Mouse (Mus musculus) brown adipose tissue, adult 24 weeks (tissue): ENCODE measurements around the gene Ctps2. TPM values are rescaled to one million over a fixed set of nuclear protein-coding genes. Genes with fewer than 3 reads are reported as not detected.

Experiments
- H3K27ac ChIP-seq: fragments of 200-500 bp; replicated peaks from 2 replicates; pipeline ENCODE4 v1.5.1; 2012; ENCODE audit warnings: low read depth, mild to moderate bottlenecking, low read length
- H3K4me1 ChIP-seq: fragments of 200-500 bp; 2 replicates; pipeline ENCODE4 v1.6.1; 2012; ENCODE audit warnings: low read length, mixed read lengths; ENCODE audit not compliant: control insufficient read depth, insufficient read depth, insufficient read length
- H3K4me3 ChIP-seq: fragments of 200-500 bp; 2 replicates; pipeline ENCODE4 v1.5.1; 2012; ENCODE audit warnings: low read depth, mild to moderate bottlenecking, low read length, moderate library complexity; ENCODE audit not compliant: insufficient read depth
- polyA plus RNA-seq: library from polyadenylated mRNA; stranded (reverse); fragments of >200 nt; gene quantifications from 2 replicates; pipeline ENCODE4 v1.2.4, GENCODE M21; 2012; ENCODE audit not compliant: missing spikeins, insufficient read depth, insufficient read length

Gene Ctps2
- polyA plus RNA-seq, 1 experiment = 43.7 TPM

DNA sequence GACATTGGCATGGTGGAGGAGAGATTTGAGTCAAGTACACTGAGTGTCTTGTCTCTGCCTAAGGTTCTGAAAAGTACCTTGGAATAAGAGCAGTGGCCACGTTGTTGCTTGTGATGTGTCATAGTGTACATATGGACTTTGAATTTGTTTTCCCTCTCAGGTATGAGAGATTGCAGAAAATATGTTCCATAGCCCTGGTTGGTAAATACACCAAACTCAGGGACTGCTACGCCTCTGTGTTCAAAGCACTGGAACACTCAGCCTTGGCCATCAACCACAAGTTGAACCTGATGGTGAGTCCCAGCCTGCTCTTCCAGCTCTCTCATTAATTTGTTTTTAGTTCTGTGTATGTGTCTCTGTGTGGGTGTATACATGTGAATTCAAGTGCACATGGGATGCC lies 30.4 kb downstream of the Ctps2 start:
- no peaks in the 10 kb centered on the region for H3K4me1 ChIP-seq
- H3K27ac ChIP-seq = no peak overlapping the region
- no peak overlapping the region for H3K4me3 ChIP-seq

- Histone ChIP-seq H3K4me3 (no peak overlapping the region), H3K4me1 (no peaks in the 10 kb centered on the region), H3K27ac (no peak overlapping the region)
Measured at GRCm38 (mm10) chrX:162942027-162942426, 41.0 kb downstream of the Ctps2 start.

GRCm38 (mm10) chrX:162949811-162950439 lies 48.9 kb downstream of the Ctps2 start:
- Histone ChIP-seq H3K4me1 (no peaks in the 10 kb centered on the region), H3K4me3 (no peak overlapping the region), H3K27ac (no peak overlapping the region)

- Histone ChIP-seq H3K4me3 (no peak overlapping the region), H3K27ac (no peak overlapping the region), H3K4me1 (no peaks in the 10 kb centered on the region)
Measured at GRCm38 (mm10) chrX:162957921-162958320, 56.9 kb downstream of the Ctps2 start.

DNA sequence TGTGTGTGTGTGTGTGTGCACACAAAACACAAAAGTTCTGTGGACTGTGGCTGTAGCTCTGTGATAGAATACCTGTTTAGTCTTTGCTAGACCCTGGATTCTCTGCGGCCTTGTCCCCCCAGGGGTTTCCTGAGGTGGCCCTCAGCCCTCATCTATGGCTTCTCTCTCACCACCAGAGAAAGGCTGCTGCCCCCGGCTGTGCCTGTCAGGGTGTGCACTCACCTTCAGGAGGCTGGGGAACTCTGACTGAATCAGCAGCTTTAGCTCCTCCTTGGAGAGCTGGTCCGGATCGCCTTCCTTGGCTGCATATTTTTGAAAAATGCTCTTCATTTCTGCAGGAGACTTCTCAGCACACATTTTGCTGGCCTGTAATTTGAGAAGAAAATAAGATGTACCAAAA lies 62.8 kb downstream of the Ctps2 start:
- Histone ChIP-seq H3K27ac (no peak overlapping the region), H3K4me1 (no peaks in the 10 kb centered on the region), H3K4me3 (no peak overlapping the region)

DNA sequence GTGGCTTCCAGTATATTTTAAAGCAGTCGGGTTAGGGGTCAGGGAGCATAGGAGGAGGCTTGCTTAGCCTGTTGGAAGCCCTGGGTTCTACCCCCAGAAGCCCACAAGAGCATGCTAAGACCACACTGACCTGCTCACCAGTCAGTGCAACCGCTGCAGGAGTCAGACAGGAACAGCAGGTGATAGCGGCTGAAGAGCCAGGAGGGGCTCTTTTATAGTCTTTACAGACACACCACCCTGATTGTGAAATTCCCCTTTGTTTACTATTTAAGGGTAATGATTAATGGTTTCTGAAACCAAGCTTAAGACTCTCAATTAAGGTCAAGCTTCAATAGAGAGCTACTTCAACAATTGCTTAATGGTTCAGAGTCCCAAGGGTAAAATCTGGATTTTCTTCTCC lies 63.3 kb downstream of the Ctps2 start, which contains the start of gene S100g:
S100g (minus strand) TSS at position 217 of the 400 bp plus-strand sequence.
- H3K4me3 ChIP-seq = no peak within 1 kb of the TSS
- H3K27ac ChIP-seq = no peak within 1 kb of the TSS
- H3K4me1 ChIP-seq = no peaks in the 10 kb centered on the region

DNA sequence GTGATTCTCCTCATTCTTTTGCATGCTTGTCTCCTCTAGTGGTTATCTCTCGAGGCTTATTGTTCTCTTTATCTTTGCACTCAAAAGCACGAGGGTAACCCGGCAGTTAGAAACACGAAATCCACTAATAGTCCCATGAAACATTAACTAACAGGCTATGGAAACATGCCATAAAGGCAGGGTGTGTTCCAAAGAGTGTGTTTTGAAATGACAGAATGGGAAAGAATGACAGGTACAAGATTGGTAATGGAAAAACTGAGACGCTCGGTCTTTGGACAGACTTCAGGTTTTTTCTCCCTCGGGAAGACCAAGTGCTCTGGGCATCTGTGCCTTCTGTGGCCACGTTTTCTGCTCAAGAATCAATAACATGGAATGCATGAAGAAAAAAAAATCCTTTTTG lies 66.4 kb downstream of the Ctps2 start:
- no peak overlapping the region for H3K4me3 ChIP-seq
- H3K4me1 ChIP-seq = no peaks in the 10 kb centered on the region
- H3K27ac ChIP-seq = no peak overlapping the region

DNA sequence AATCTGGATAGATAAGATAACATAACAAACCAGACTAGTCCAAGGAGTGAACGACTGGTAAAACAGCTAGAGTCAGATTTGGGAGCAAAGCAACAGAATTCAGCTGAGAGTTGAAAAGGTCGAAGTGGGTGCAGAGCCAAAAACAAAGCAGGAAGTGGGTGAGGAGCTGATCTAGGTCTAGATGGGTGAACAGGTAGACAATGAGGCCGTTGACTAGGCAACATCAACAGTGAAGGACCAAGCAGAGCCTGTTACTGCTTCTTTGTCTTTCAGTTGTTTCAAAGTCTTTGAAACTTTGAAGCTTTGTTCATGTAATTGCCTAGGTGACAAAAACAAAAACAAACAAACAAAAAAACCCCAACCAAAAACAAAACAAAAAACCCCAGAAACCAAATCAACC lies 75.2 kb downstream of the Ctps2 start:
- Histone ChIP-seq H3K4me1 (no peaks in the 10 kb centered on the region), H3K27ac (no peak overlapping the region), H3K4me3 (no peak overlapping the region)

DNA sequence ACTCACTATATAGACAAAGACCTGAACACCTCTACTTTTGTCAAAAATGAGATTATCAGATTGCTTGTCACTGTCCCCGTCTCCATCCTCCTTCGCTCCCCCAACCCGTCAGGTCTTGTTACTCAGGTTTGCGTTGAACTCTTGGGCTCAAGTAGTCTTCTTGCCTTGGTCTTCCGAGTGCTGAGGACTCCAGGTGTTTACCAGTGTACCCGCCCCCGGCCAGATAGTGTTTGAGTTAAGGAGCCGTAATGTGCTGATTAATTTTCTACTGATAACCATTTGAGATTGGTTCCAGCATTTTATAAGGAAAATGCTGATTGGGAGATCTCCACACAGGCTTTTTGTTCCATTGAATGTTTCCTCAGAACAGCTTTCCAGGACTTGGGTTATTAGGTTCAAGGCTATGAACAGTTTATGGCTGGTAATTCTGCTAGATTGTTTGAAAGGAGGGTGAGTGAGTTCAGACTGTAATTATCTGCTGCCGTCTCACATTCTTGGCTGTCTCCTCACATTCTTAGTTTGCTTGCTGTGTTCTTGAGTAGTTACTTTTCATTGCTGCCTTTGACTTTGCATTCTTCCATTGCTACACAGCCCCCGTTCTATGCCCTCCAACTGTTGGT lies 85.9 kb downstream of the Ctps2 start:
- Histone ChIP-seq H3K27ac (no peak overlapping the region), H3K4me3 (no peak overlapping the region), H3K4me1 (no peaks in the 10 kb centered on the region)

- H3K4me1 ChIP-seq = no peaks in the 10 kb centered on the region
- H3K4me3 ChIP-seq = no peak overlapping the region
- no peak overlapping the region for H3K27ac ChIP-seq
Measured at GRCm38 (mm10) chrX:162991396-162991795, 90.4 kb downstream of the Ctps2 start.

DNA sequence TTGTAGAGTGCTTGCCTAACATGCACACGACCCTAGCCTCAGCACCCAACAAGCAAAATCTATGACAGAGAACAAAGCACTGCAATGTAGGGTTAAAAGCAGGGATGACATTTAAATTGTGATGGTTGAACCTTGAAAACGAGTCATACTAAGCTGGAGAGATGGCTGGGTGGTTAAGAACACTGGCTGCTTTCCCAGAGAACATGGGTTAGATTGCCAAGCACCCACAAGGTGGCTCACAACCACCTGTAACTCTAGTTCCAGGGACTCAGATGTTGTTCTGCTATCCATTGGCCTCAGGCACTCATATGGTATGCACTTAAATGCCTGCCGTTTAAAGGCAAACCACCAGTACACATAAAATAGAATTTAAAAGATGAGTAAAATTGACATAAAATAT lies 91.1 kb downstream of the Ctps2 start:
- Histone ChIP-seq H3K4me1 (no peaks in the 10 kb centered on the region), H3K4me3 (no peak overlapping the region), H3K27ac (no peak overlapping the region)

- Histone ChIP-seq H3K4me1 (no peaks in the 10 kb centered on the region), H3K27ac (no peak overlapping the region), H3K4me3 (no peak overlapping the region)
Measured at GRCm38 (mm10) chrX:163027864-163028263, 126.8 kb downstream of the Ctps2 start.

DNA sequence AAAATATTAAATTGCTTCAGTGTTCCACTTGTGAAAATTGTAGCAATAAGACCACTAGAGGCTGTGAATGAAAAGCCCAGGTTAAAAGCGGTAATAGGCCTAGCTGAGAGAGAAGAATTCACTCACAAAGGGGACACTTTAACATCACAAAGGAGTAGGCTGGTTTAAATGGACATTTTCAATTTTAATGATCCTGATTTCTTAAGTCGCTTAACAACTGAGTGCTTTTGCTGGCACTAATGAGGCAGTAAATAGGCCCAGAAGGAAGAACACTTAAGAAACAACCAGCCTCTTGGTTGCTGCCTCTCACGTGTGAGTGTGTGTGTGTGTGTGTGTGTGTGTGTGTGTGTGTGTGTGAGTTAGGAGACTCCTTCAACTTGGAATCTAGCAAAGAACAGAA lies 137.7 kb downstream of the Ctps2 start:
- Histone ChIP-seq H3K4me3 (no peak overlapping the region), H3K27ac (no peak overlapping the region), H3K4me1 (no peaks in the 10 kb centered on the region)

DNA sequence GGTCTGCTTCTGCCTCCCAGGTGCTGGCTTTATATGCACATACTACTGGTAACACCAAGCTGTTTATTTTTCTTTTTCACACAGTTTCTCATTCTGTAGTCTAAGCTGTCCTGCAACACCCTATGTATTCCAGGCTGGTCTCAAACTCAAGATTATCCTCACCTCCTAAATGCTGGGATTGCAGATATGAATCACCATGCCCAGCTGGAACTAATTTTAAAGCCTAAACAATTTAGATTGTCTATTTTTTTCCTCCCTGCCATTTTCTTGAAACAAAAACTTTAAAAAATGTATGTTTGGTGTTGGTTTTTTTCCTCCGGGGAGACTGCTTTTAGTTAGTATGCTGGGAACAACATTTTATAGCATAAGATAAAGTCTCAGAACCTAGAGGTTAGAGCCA lies 141.7 kb downstream of the Ctps2 start:
- Histone ChIP-seq H3K4me3 (no peak overlapping the region), H3K27ac (no peak overlapping the region), H3K4me1 (no peaks in the 10 kb centered on the region)

DNA sequence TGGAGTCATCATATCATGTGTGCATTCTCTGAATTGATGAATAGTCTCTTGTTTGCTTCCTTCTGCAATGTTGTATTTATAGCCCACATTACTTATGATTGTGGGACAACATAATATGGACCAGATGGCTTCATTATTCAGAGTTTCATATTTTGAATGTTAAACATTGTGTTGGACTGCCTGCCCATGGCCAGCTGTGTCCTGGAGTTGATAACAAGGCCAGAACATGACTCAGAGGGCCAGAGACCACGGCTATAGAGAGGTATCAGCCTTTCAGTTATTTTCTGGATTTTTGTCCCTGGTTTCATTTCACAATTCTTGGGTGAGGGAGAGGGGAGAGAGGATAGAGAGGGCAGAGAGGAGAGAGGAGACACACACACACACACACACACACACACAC lies 162.9 kb downstream of the Ctps2 start:
- no peak overlapping the region for H3K4me3 ChIP-seq
- H3K4me1 ChIP-seq = no peaks in the 10 kb centered on the region
- H3K27ac ChIP-seq = no peak overlapping the region
